Mouse (Mus musculus): ENCODE data around the gene Nfia. TPM values are rescaled to one million over a fixed set of nuclear protein-coding genes. Genes with fewer than 3 reads are reported as not detected.

Nfia gene
- polyA plus RNA-seq, 1 experiment from 2014 or later = 42.1 TPM

GRCm38 (mm10) chr4:97793931-97794330 is 21.4 kb downstream of the Nfia start:
- no peak for ATAC-seq (replicated peaks; ENCODE audit: low FRiP score, low TSS enrichment, low read depth)

GRCm38 (mm10) chr4:97794865-97795264 is 22.3 kb downstream of the Nfia start:
- 85% methylated on average over 4 of the region's 4 CpGs for WGBS
- no peak for DNase-seq (ENCODE audit: low spot score)
- Histone ChIP-seq H3K9me3 (ENCODE audit: control insufficient read depth, low read length) (no peaks in the 10 kb centered on the region), H3K4me3 (ENCODE audit: low read depth, low read length) (no peak overlapping the region), H3K27me3 (replicated peaks; ENCODE audit: control insufficient read depth, insufficient read depth, low read length) (no peaks in the 10 kb centered on the region), H3K9ac (ENCODE audit: low read length) (no peak overlapping the region), H3K4me1 (replicated peaks; ENCODE audit: control insufficient read depth, insufficient read depth, low read length) (no peaks in the 10 kb centered on the region), H3K36me3 (ENCODE audit: control insufficient read depth, insufficient read depth, low read length) (peaks cover 11% of the 10 kb centered on the region), H3K27ac (ENCODE audit: low read depth) (no peak overlapping the region), H3K4me2 (ENCODE audit: low read length) (no peak overlapping the region)
- ATAC-seq (replicated peaks; ENCODE audit: low FRiP score, low TSS enrichment, low read depth) = no peak

More at GRCm38 (mm10) chr4:97793931-97794330, 21.4 kb downstream of the Nfia start:
- Histone ChIP-seq H3K4me2 (ENCODE audit: low read length) (no peak overlapping the region), H3K27me3 (replicated peaks; ENCODE audit: control insufficient read depth, insufficient read depth, low read length) (no peaks in the 10 kb centered on the region), H3K27ac (ENCODE audit: low read depth) (no peak overlapping the region), H3K9ac (ENCODE audit: low read length) (no peak overlapping the region), H3K4me1 (replicated peaks; ENCODE audit: control insufficient read depth, insufficient read depth, low read length) (no peaks in the 10 kb centered on the region), H3K36me3 (ENCODE audit: control insufficient read depth, insufficient read depth, low read length) (peaks cover 14% of the 10 kb centered on the region), H3K9me3 (ENCODE audit: control insufficient read depth, low read length) (no peaks in the 10 kb centered on the region), H3K4me3 (ENCODE audit: low read depth, low read length) (no peak overlapping the region)
- 88% methylated on average over 10 of the region's 10 CpGs for WGBS
- DNase-seq (ENCODE audit: low spot score) = no peak

GRCm38 (mm10) chr4:97795957-97796356 is 23.4 kb downstream of the Nfia start:
- H3K4me3 ChIP-seq (ENCODE audit: low read depth, low read length) = no peak overlapping the region
- no peak overlapping the region for H3K9ac ChIP-seq (ENCODE audit: low read length)
- no peaks in the 10 kb centered on the region for H3K27me3 ChIP-seq (replicated peaks; ENCODE audit: control insufficient read depth, insufficient read depth, low read length)
- DNase-seq (ENCODE audit: low spot score) (no peak), ATAC-seq (replicated peaks; ENCODE audit: low FRiP score, low TSS enrichment, low read depth) (no peak)
- no peak overlapping the region for H3K27ac ChIP-seq (ENCODE audit: low read depth)
- peaks cover 6% of the 10 kb centered on the region; the same call in 1 of the 2 replicates for H3K36me3 ChIP-seq (ENCODE audit: control insufficient read depth, insufficient read depth, low read length)
- H3K9me3 ChIP-seq (ENCODE audit: control insufficient read depth, low read length) = no peaks in the 10 kb centered on the region
- WGBS = 86% methylated on average over 5 of the region's 5 CpGs
- no peaks in the 10 kb centered on the region for H3K4me1 ChIP-seq (replicated peaks; ENCODE audit: control insufficient read depth, insufficient read depth, low read length)
- H3K4me2 ChIP-seq (ENCODE audit: low read length) = no peak overlapping the region

DNA sequence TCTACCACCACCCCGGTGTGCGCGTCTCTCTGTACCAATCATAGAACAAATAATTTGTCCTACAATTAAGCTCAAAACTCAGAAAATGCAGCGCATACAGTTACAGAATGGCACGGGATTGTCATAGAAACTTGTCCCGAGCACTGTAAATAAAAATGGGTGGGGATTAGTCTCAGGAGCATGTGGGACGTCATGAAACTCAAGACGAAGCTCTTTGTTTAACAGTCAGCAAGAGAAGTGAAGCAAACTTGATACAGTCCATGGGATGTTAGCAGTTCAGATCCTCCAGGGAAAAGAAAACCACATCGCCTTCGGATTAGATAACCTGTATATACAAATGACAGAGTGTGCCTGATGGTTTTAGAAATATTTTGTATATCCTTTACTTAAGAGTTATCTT is 24.0 kb downstream of the Nfia start:
- Histone ChIP-seq H3K9ac (ENCODE audit: low read length) (no peak overlapping the region), H3K4me2 (ENCODE audit: low read length) (no peak overlapping the region), H3K36me3 (ENCODE audit: control insufficient read depth, insufficient read depth, low read length) (peaks cover 5% of the 10 kb centered on the region; the same call in 1 of the 2 replicates), H3K4me3 (ENCODE audit: low read depth, low read length) (no peak overlapping the region), H3K27me3 (replicated peaks; ENCODE audit: control insufficient read depth, insufficient read depth, low read length) (no peaks in the 10 kb centered on the region), H3K4me1 (replicated peaks; ENCODE audit: control insufficient read depth, insufficient read depth, low read length) (no peaks in the 10 kb centered on the region), H3K27ac (ENCODE audit: low read depth) (no peak overlapping the region), H3K9me3 (ENCODE audit: control insufficient read depth, low read length) (no peaks in the 10 kb centered on the region)
- ATAC-seq (replicated peaks; ENCODE audit: low FRiP score, low TSS enrichment, low read depth) (no peak), DNase-seq (ENCODE audit: low spot score) (peak; percentile 27)
- WGBS = 78% methylated on average over 10 of the region's 10 CpGs

DNA sequence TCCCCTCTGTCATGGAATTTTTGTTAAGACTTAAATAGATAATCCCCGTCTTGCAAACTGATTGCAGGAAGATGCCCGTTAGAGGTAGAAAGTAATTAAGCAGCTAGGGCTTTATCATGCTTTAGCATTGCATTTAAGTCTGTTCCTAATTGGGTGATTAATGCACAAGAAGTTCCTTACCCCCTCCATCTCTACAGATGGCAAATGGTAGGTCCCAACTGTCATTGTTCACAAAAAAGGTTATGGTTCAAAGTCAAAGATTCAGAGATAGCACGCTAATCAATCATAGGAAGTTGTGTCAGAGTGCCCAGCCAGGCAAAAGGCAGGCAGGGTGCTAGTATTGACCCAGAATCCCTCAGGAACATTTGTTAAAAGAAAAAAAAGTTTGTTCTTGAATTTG is 31.3 kb downstream of the Nfia start:
- DNase-seq (ENCODE audit: low spot score) (no peak), ATAC-seq (replicated peaks; ENCODE audit: low FRiP score, low TSS enrichment, low read depth) (no peak)
- peaks cover 8% of the 10 kb centered on the region; the same call in 1 of the 2 replicates for H3K4me1 ChIP-seq (replicated peaks; ENCODE audit: control insufficient read depth, insufficient read depth, low read length)
- H3K9me3 ChIP-seq (ENCODE audit: control insufficient read depth, low read length) = peaks cover 3% of the 10 kb centered on the region; the same call in 1 of the 2 replicates
- 84% methylated on average over 3 of the region's 3 CpGs for WGBS
- H3K36me3 ChIP-seq (ENCODE audit: control insufficient read depth, insufficient read depth, low read length) = peaks cover 9% of the 10 kb centered on the region; the same call in 1 of the 2 replicates
- no peak overlapping the region for H3K4me3 ChIP-seq (ENCODE audit: low read depth, low read length)
- H3K27ac ChIP-seq (ENCODE audit: low read depth) = no peak overlapping the region
- H3K4me2 ChIP-seq (ENCODE audit: low read length) = no peak overlapping the region
- no peak overlapping the region for H3K9ac ChIP-seq (ENCODE audit: low read length)
- no peaks in the 10 kb centered on the region for H3K27me3 ChIP-seq (replicated peaks; ENCODE audit: control insufficient read depth, insufficient read depth, low read length)

- H3K4me1 ChIP-seq (replicated peaks; ENCODE audit: control insufficient read depth, insufficient read depth, low read length) = peaks cover 8% of the 10 kb centered on the region; the same call in 1 of the 2 replicates
- H3K9ac ChIP-seq (ENCODE audit: low read length) = no peak overlapping the region
- ATAC-seq (replicated peaks; ENCODE audit: low FRiP score, low TSS enrichment, low read depth) = no peak
- peaks cover 9% of the 10 kb centered on the region; the same call in 1 of the 2 replicates for H3K36me3 ChIP-seq (ENCODE audit: control insufficient read depth, insufficient read depth, low read length)
- no peak overlapping the region for H3K4me3 ChIP-seq (ENCODE audit: low read depth, low read length)
- 82% methylated on average over 5 of the region's 5 CpGs for WGBS
- peaks cover 3% of the 10 kb centered on the region; the same call in 1 of the 2 replicates for H3K9me3 ChIP-seq (ENCODE audit: control insufficient read depth, low read length)
- no peaks in the 10 kb centered on the region for H3K27me3 ChIP-seq (replicated peaks; ENCODE audit: control insufficient read depth, insufficient read depth, low read length)
- H3K4me2 ChIP-seq (ENCODE audit: low read length) = no peak overlapping the region
- H3K27ac ChIP-seq (ENCODE audit: low read depth) = no peak overlapping the region
- peak; percentile 6 for DNase-seq (ENCODE audit: low spot score)
Measured at GRCm38 (mm10) chr4:97804638-97805037, 32.1 kb downstream of the Nfia start.

DNA sequence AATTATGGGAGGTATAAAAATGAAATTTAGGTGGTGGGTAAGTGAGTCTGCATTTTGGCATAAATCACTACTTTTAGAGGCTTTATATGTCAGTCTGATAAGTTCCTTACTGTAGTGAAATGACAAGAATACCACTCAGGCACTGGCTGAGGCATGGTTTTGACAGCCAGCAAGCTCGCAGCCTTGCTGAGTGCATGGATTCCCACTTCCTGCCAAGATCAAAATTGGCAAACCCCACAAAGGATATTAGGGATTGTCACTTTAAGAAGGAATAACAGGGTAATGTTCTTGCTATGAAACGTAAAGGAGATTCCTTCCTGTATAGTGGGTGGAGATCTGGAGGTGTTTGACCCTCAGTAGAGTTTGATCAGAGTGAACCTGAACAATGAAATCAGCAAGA is 32.7 kb downstream of the Nfia start:
- H3K27ac ChIP-seq (ENCODE audit: low read depth) = no peak overlapping the region
- H3K4me3 ChIP-seq (ENCODE audit: low read depth, low read length) = no peak overlapping the region
- no peak overlapping the region for H3K4me2 ChIP-seq (ENCODE audit: low read length)
- H3K36me3 ChIP-seq (ENCODE audit: control insufficient read depth, insufficient read depth, low read length) = peaks cover 9% of the 10 kb centered on the region; the same call in 1 of the 2 replicates
- DNase-seq (ENCODE audit: low spot score) (no peak), ATAC-seq (replicated peaks; ENCODE audit: low FRiP score, low TSS enrichment, low read depth) (no peak)
- peaks cover 8% of the 10 kb centered on the region; the same call in 1 of the 2 replicates for H3K4me1 ChIP-seq (replicated peaks; ENCODE audit: control insufficient read depth, insufficient read depth, low read length)
- 36% methylated on average over 2 of the region's 2 CpGs for WGBS
- H3K27me3 ChIP-seq (replicated peaks; ENCODE audit: control insufficient read depth, insufficient read depth, low read length) = no peaks in the 10 kb centered on the region
- H3K9me3 ChIP-seq (ENCODE audit: control insufficient read depth, low read length) = peaks cover 3% of the 10 kb centered on the region; the same call in 1 of the 2 replicates
- H3K9ac ChIP-seq (ENCODE audit: low read length) = no peak overlapping the region

GRCm38 (mm10) chr4:97805896-97806808 is 33.6 kb downstream of the Nfia start:
- Histone ChIP-seq H3K27ac (ENCODE audit: low read depth) (no peak overlapping the region), H3K9ac (ENCODE audit: low read length) (no peak overlapping the region), H3K36me3 (ENCODE audit: control insufficient read depth, insufficient read depth, low read length) (peaks cover 9% of the 10 kb centered on the region; the same call in 1 of the 2 replicates), H3K9me3 (ENCODE audit: control insufficient read depth, low read length) (peaks cover 3% of the 10 kb centered on the region; the same call in 1 of the 2 replicates), H3K27me3 (replicated peaks; ENCODE audit: control insufficient read depth, insufficient read depth, low read length) (no peaks in the 10 kb centered on the region), H3K4me1 (replicated peaks; ENCODE audit: control insufficient read depth, insufficient read depth, low read length) (peaks cover 8% of the 10 kb centered on the region; the same call in 1 of the 2 replicates), H3K4me2 (ENCODE audit: low read length) (no peak overlapping the region), H3K4me3 (ENCODE audit: low read depth, low read length) (no peak overlapping the region)
- ATAC-seq (replicated peaks; ENCODE audit: low FRiP score, low TSS enrichment, low read depth) (no peak), DNase-seq (ENCODE audit: low spot score) (no peak)
- WGBS = 48% methylated on average over 7 of the region's 7 CpGs
